Comparison of ENCODE assay signal across 16 mouse cellular contexts in genomic region chr13:55451785-55452549, GRCm38 (mm10). TPM values are rescaled to one million over a fixed set of nuclear protein-coding genes. Genes with fewer than 3 reads are reported as not detected.
A peak's percentile ranks its signal among the peaks of the same experiment; 100 is the strongest.
DNase-seq lines count a peak whose midpoint lies in the region; ATAC-seq and TF ChIP-seq lines count a peak whose summit lies in the region.
"Had no signal": no experiment of that assay in that cellular context is flagged by ENCODE, and none has a peak within 500 bp of the region (broad histone marks: within the 10 kb centered on the region; RNA-seq: fewer than 3 reads in every experiment).

No protein-coding gene starts in this region.

- peaks cover 11% of the 10 kb centered on the region for H3K4me1 ChIP-seq in kidney, embryonic 16.5 days (ENCODE audit: insufficient read depth, low read length)
- peaks cover 11% of the 10 kb centered on the region for H3K4me1 ChIP-seq in intestine, embryonic 15.5 days (replicated peaks)
- peaks cover 35% of the 10 kb centered on the region for H3K4me1 ChIP-seq in thymus, adult 2 months (replicated peaks; ENCODE audit: control insufficient read depth, insufficient read depth, low read length)

- TF ChIP-seq POLR2A in thymus, adult 2 months (IDR thresholded peaks at IDR 0.05; ENCODE audit: control insufficient read depth, extremely low read depth, insufficient read depth, low read length, poor library complexity), result no peak

- H3K36me3 ChIP-seq in kidney, embryonic 16.5 days (ENCODE audit: insufficient read depth, low read length), result peaks cover 41% of the 10 kb centered on the region
- H3K36me3 ChIP-seq in intestine, embryonic 15.5 days, result peaks cover 48% of the 10 kb centered on the region
- H3K36me3 ChIP-seq in thymus, adult 2 months (ENCODE audit: control insufficient read depth, insufficient read depth, low read length), result peaks cover 71% of the 10 kb centered on the region

- H3K27me3 ChIP-seq in kidney, embryonic 16.5 days (ENCODE audit: insufficient read depth, low read length), result no peaks in the 10 kb centered on the region
- no peaks in the 10 kb centered on the region for H3K27me3 ChIP-seq in intestine, embryonic 15.5 days (replicated peaks)
- H3K27me3 ChIP-seq in thymus, adult 2 months (ENCODE audit: control insufficient read depth, insufficient read depth, low read length), result no peaks in the 10 kb centered on the region
- H3K27me3 ChIP-seq: midbrain, embryonic 13.5 days; neural tube, embryonic 13.5 days had no signal

- H3K9me3 ChIP-seq in kidney, embryonic 16.5 days (ENCODE audit: low read length), result no peaks in the 10 kb centered on the region
- H3K9me3 ChIP-seq in intestine, embryonic 15.5 days, result no peaks in the 10 kb centered on the region
- H3K9me3 ChIP-seq: midbrain, embryonic 13.5 days; neural tube, embryonic 13.5 days had no signal

- no peak for ATAC-seq in kidney, embryonic 16.5 days (ENCODE audit: low FRiP score, low TSS enrichment)
- ATAC-seq in intestine, embryonic 15.5 days, result 0 out of 2 replicates have a peak, but pooled peaks have one; percentile 9
- ATAC-seq: hindbrain, postnatal 0 days; midbrain, embryonic 13.5 days had no signal

- H3K4me2 ChIP-seq in kidney, embryonic 16.5 days (replicated peaks; ENCODE audit: low read depth, low read length), result no peak overlapping the region
- H3K4me2 ChIP-seq in intestine, embryonic 15.5 days (replicated peaks), result no peak overlapping the region
- H3K4me2 ChIP-seq: midbrain, embryonic 13.5 days; neural tube, embryonic 13.5 days had no signal

- H3K27ac ChIP-seq in kidney, embryonic 16.5 days (ENCODE audit: low read length), result no peak overlapping the region
- H3K27ac ChIP-seq in intestine, embryonic 15.5 days, result no peak overlapping the region
- H3K27ac ChIP-seq in thymus, adult 2 months (ENCODE audit: control insufficient read depth, insufficient read depth, low read length), result no peak overlapping the region
- H3K27ac ChIP-seq: hindbrain, postnatal 0 days; midbrain, embryonic 13.5 days; neural tube, embryonic 13.5 days had no signal

- no peak overlapping the region for H3K9ac ChIP-seq in kidney, embryonic 16.5 days (replicated peaks; ENCODE audit: low read length)
- H3K9ac ChIP-seq in intestine, embryonic 15.5 days, result no peak overlapping the region
- H3K9ac ChIP-seq: midbrain, embryonic 13.5 days; neural tube, embryonic 13.5 days had no signal

- DNase-seq in cerebellum, adult 9-11 months, result peak; percentile 21
- no peak for DNase-seq in cerebellum, adult 9-10 months
- DNase-seq in kidney, adult 18-20 months, result peak; percentile 39
- DNase-seq in lung, postnatal 25 days (ENCODE audit: low spot score), result peak; percentile 69
- no peak for DNase-seq in thymus, adult 2 months
- no peak for DNase-seq in adrenal gland, postnatal 4 days (ENCODE audit: low spot score in 2 of 2)
- DNase-seq: cerebellum, adult 2 months; layer of hippocampus, adult 9-11 months had no signal

- H3K4me3 ChIP-seq in kidney, embryonic 16.5 days (ENCODE audit: low read length), result no peak overlapping the region
- H3K4me3 ChIP-seq in intestine, embryonic 15.5 days (replicated peaks), result no peak overlapping the region
- no peak overlapping the region for H3K4me3 ChIP-seq in thymus, adult 2 months (ENCODE audit: control insufficient read depth, insufficient read depth, low read length)
- H3K4me3 ChIP-seq: midbrain, embryonic 13.5 days; neural tube, embryonic 13.5 days had no signal

- no peak for TF ChIP-seq CTCF in thymus, adult 2 months (IDR thresholded peaks at IDR 0.05; ENCODE audit: borderline replicate concordance, control insufficient read depth, extremely low read depth, insufficient read depth, low read length, poor library complexity)

- 93% methylated on average over 16 of the region's 16 CpGs for WGBS in kidney, embryonic 16.5 days
- WGBS in intestine, embryonic 15.5 days, result 87% methylated on average over 16 of the region's 16 CpGs
- 99% methylated on average over 16 of the region's 16 CpGs for whole genome bisulfite sequencing in thymus, adult 2 months

RNA-seq across cellular contexts. Expression of gene Grk6, which starts 7.1 kb away (rescaled TPM):
- polyA plus RNA-seq in kidney, embryonic 16.5 days (2015; fragmentation: Nextera tagmentation; extraction: Ambion mirVana), result 17.4 and 25.6 TPM in 2 replicates
- 38.3 and 38.7 TPM in 2 replicates for polyA plus RNA-seq in intestine, embryonic 15.5 days (2015; fragmentation: Nextera tagmentation; extraction: Ambion mirVana)
- polyA plus RNA-seq in thymus, adult 2 months (2012; rRNA removed), result 228 and 238 TPM in 2 replicates
- total RNA-seq in adrenal gland, postnatal 4 days (2021), result 10 to 100 TPM; 54.3 to 56.7 TPM

RNA-seq across cellular contexts. Expression of gene Prr7, which starts 12.1 kb away (rescaled TPM):
- polyA plus RNA-seq in kidney, embryonic 16.5 days (2015; fragmentation: Nextera tagmentation; extraction: Ambion mirVana), result 0.37 and 0.59 TPM in 2 replicates
- polyA plus RNA-seq in intestine, embryonic 15.5 days (2015; fragmentation: Nextera tagmentation; extraction: Ambion mirVana), result 0.24 and 0.28 TPM in 2 replicates
- polyA plus RNA-seq in thymus, adult 2 months (2012; rRNA removed), result 33.8 and 52.2 TPM in 2 replicates
- total RNA-seq in adrenal gland, postnatal 4 days (2021), result 1 to 10 TPM; 6.4 to 8.0 TPM
- polyA plus RNA-seq: liver, embryonic 16.5 days had no signal

RNA-seq across cellular contexts. Expression of gene F12, which starts 25.4 kb away (rescaled TPM):
- polyA plus RNA-seq in kidney, embryonic 16.5 days (2015; fragmentation: Nextera tagmentation; extraction: Ambion mirVana), result 0.28 and 0.79 TPM in 2 replicates
- 1.8 TPM in 2 replicates for polyA plus RNA-seq in intestine, embryonic 15.5 days (2015; fragmentation: Nextera tagmentation; extraction: Ambion mirVana)
- polyA plus RNA-seq in thymus, adult 2 months (2012; rRNA removed), result 0.39 and 1.6 TPM in 2 replicates
- 10 to 100 TPM in 1 of 2 experiments, 1 to 10 TPM in 1; 1.3 to 36.6 TPM for total RNA-seq in adrenal gland, postnatal 4 days (2021)
- total RNA-seq: hindbrain, postnatal 0 days had no signal
- polyA plus RNA-seq: heart, postnatal 0 days; limb, embryonic 11.5 days; midbrain, embryonic 13.5 days; neural tube, embryonic 13.5 days had no signal

RNA-seq across cellular contexts. Expression of gene Dbn1, which starts 35.9 kb away (rescaled TPM):
- 177 and 194 TPM in 2 replicates for polyA plus RNA-seq in kidney, embryonic 16.5 days (2015; fragmentation: Nextera tagmentation; extraction: Ambion mirVana)
- polyA plus RNA-seq in intestine, embryonic 15.5 days (2015; fragmentation: Nextera tagmentation; extraction: Ambion mirVana), result 103 and 109 TPM in 2 replicates
- polyA plus RNA-seq in thymus, adult 2 months (2012; rRNA removed), result 7.8 and 9.8 TPM in 2 replicates
- total RNA-seq in adrenal gland, postnatal 4 days (2021), result 10 to 100 TPM; 56.4 to 75.6 TPM

RNA-seq across cellular contexts. Expression of gene Pfn3, which starts 36.9 kb away (rescaled TPM):
- 0.46 TPM in 1 of 2 replicates, not detected in the other for polyA plus RNA-seq in kidney, embryonic 16.5 days (2015; fragmentation: Nextera tagmentation; extraction: Ambion mirVana)
- polyA plus RNA-seq in intestine, embryonic 15.5 days (2015; fragmentation: Nextera tagmentation; extraction: Ambion mirVana), result not detected in 2 replicates
- not detected in 2 replicates for polyA plus RNA-seq in thymus, adult 2 months (2012; rRNA removed)
- total RNA-seq in adrenal gland, postnatal 4 days (2021), result not detected
- polyA plus RNA-seq: cerebellum, adult 2 months; heart, postnatal 0 days; limb, embryonic 11.5 days; liver, embryonic 16.5 days; midbrain, embryonic 13.5 days; neural tube, embryonic 13.5 days had no signal

Comparison
In these comparisons a context has a peak if more than half of its experiments do, and no peak if none do; other contexts are left out.
1. DNase-seq: peak in cerebellum, adult 9-11 months (single experiment), kidney, adult 18-20 months (single experiment) and lung, postnatal 25 days (single experiment); none in cerebellum, adult 9-10 months (single experiment), thymus, adult 2 months (single experiment) and adrenal gland, postnatal 4 days (0 of 2).
2. RNA of gene Prr7, which starts 12.1 kb away (polyA plus RNA-seq): 33.8 to 52.2 TPM in thymus, adult 2 months; 0.37 to 0.59 TPM in kidney, embryonic 16.5 days and 0.24 to 0.28 TPM in intestine, embryonic 15.5 days; every median in the first group is over 10 times any median in the second.